Mouse (Mus musculus) midbrain, embryonic 16.5 days (tissue): ENCODE results near the gene Upf2. TPM values are rescaled to one million over a fixed set of nuclear protein-coding genes. Genes with fewer than 3 reads are reported as not detected.
"Not testable (repeated sequence)": the region's sequence is repeated elsewhere in the genome, so short reads cannot be mapped to it uniquely, and the experiment has no call there.

Experiments
- ATAC-seq: fragments of 200-750 bp; cut with Nextera tagmentation; 2 replicates; pipeline ENCODE4 v1.8.0; 2017; ENCODE audit warnings: moderate TSS enrichment
- H3K27ac ChIP-seq: fragments of 300-500 bp; sonication (generic); 2 replicates; pipeline ENCODE4 v1.5.1; 2014; ENCODE audit warnings: mild to moderate bottlenecking, low read length, mixed read lengths
- H3K27me3 ChIP-seq: fragments of 300-500 bp; sonication (generic); 2 replicates; pipeline ENCODE4 v1.6.1; 2014; ENCODE audit warnings: low read depth, low read length, mixed read lengths; ENCODE audit not compliant: control insufficient read depth, insufficient read depth
- H3K36me3 ChIP-seq: fragments of 300-500 bp; sonication (generic); 2 replicates; pipeline ENCODE4 v1.6.1; 2014; ENCODE audit warnings: mild to moderate bottlenecking, low read length, moderate library complexity, mixed read lengths; ENCODE audit not compliant: control insufficient read depth, insufficient read depth
- H3K4me1 ChIP-seq: fragments of 300-500 bp; sonication (generic); 2 replicates; pipeline ENCODE4 v1.6.1; 2014; ENCODE audit warnings: mild to moderate bottlenecking, low read length, mixed read lengths; ENCODE audit not compliant: control insufficient read depth, insufficient read depth
- H3K4me2 ChIP-seq: fragments of 300-500 bp; sonication (generic); 2 replicates; pipeline ENCODE4 v1.6.1; 2014; ENCODE audit warnings: mild to moderate bottlenecking, low read length, mixed read lengths
- H3K4me3 ChIP-seq: fragments of 300-500 bp; sonication (generic); 2 replicates; pipeline ENCODE4 v1.5.1; 2014; ENCODE audit warnings: low read depth, mild to moderate bottlenecking, low read length, moderate library complexity, mixed read lengths
- H3K9ac ChIP-seq: fragments of 300-500 bp; sonication (generic); 2 replicates; pipeline ENCODE4 v1.6.1; 2014; ENCODE audit warnings: low read depth, low read length, mixed read lengths
- H3K9me3 ChIP-seq: fragments of 300-500 bp; sonication (generic); replicated peaks from 2 replicates; pipeline ENCODE4 v1.6.1; 2014; ENCODE audit warnings: mild to moderate bottlenecking, low read length, mixed read lengths; ENCODE audit not compliant: control insufficient read depth, poor library complexity, severe bottlenecking
- WGBS: fragments of 180-500 bp; shearing (Covaris S2); extraction: QIAGEN DNeasy Blood & Tissue Kit; methylation state at CpG from one replicate; pipeline ENCODE4 v1.1.7; 2014; 5-methylcytosine and 5-hydroxymethylcytosine counted together
- polyA plus RNA-seq: library from polyadenylated mRNA; unstranded; fragments of >200 nt; fragmentation: Nextera tagmentation; extraction: Ambion mirVana; gene quantifications from 2 replicates; pipeline ENCODE4 v1.2.1, GENCODE M21; 2015

Gene Upf2
- polyA plus RNA-seq, 1 experiment from 2014 or later: 8.0 TPM

- 1% methylated on average over 36 of the region's 36 CpGs for WGBS
- Histone ChIP-seq H3K4me3 (peak within 1 kb of the TSS; percentile 76), H3K9ac (peak within 1 kb of the TSS; percentile 92), H3K9me3 (no peaks in the 10 kb centered on the region), H3K27me3 (no peaks in the 10 kb centered on the region), H3K4me2 (peak within 1 kb of the TSS; percentile 86), H3K36me3 (no peaks in the 10 kb centered on the region), H3K4me1 (peaks cover 13% of the 10 kb centered on the region; the same call in 1 of the 2 replicates), H3K27ac (peak within 1 kb of the TSS; percentile 61)
- ATAC-seq: peak; percentile 98
Measured at GRCm38 (mm10) chr2:5942416-5943032, 8.7 kb upstream of the Upf2 start, which contains the start of gene Dhtkd1. Gene Dhtkd1 (minus strand): TSS chr2:5942792.

DNA sequence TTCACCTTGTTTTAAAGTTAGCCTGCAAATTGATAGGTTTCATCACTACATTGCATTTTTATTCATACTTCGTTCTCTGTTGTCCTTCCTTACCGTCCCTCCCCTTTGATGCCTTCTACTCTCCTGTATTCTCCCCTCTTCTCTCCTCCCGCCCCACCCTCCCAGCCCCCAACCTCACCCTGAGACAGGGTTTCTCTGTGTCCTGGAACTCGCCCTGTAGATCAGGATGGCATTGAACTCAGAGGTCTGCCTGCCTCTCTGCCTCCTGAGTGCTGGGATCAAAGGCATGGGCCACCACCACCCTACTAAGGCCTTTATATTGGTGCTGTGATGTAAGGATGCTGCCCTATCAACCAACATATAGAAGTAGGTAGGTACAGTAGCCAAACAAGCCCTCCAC is 8.2 kb upstream of the Upf2 start:
- Histone ChIP-seq H3K36me3 (no peaks in the 10 kb centered on the region), H3K27me3 (no peaks in the 10 kb centered on the region), H3K4me1 (peaks cover 13% of the 10 kb centered on the region; the same call in 1 of the 2 replicates), H3K4me3 (peak overlapping the region; percentile 76), H3K9ac (no peak overlapping the region), H3K9me3 (no peaks in the 10 kb centered on the region), H3K27ac (no peak overlapping the region; the same call in 1 of the 2 replicates), H3K4me2 (peak overlapping the region; percentile 86)
- WGBS: 36% methylated on average over 4 of the region's 4 CpGs
- peak; percentile 42; the same call in 1 of the 2 replicates for ATAC-seq

DNA sequence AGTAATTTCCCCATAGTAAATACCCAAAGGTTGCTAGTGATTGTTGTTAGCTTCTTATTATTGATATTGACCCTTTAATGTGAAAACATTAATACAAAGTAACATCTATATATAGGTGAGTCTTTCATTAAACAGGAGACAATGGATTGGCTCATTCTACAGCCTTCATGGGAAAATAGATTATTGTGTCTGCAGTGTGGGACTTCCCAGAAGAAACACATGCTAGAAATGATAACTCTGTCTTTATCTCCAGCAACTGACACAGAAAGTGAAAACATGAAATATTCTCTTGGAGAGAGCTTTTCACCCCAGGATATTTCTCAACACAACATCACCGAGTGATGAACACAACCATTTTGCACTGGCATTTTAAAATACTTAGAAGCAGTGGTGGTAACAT is 5.6 kb upstream of the Upf2 start:
- no peak overlapping the region for H3K9ac ChIP-seq
- WGBS: 97% methylated on average over 1 of the region's 1 CpGs
- H3K4me3 ChIP-seq: no peak overlapping the region
- no peaks in the 10 kb centered on the region for H3K36me3 ChIP-seq
- no peak overlapping the region for H3K27ac ChIP-seq
- H3K4me2 ChIP-seq: no peak overlapping the region
- H3K4me1 ChIP-seq: peaks cover 12% of the 10 kb centered on the region; the same call in 1 of the 2 replicates
- ATAC-seq: no peak
- H3K27me3 ChIP-seq: no peaks in the 10 kb centered on the region
- H3K9me3 ChIP-seq: no peaks in the 10 kb centered on the region

DNA sequence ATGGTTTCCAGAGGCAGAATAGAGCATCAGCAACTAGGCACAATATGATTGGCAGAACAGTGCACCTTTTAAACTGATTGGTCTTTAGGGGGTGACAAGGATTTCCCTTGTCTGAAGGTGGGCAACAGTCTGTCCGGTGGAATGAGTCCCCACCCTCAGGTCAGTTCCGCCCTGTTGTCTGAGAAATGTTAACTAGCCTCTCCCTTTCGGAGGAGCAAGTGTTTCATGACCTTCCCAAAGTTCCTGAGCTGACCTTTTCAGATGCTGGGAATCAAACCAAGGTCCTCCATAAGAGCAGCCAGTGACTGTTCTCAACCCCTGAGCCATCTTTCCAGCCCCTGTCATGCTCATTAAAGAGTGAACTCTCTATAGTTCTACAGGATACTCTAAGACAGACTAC is 4.4 kb upstream of the Upf2 start:
- H3K9me3 ChIP-seq: no peaks in the 10 kb centered on the region
- H3K9ac ChIP-seq: no peak overlapping the region
- 88% methylated on average over 3 of the region's 3 CpGs for WGBS
- peaks cover 10% of the 10 kb centered on the region; the same call in 1 of the 2 replicates for H3K4me1 ChIP-seq
- no peak overlapping the region for H3K4me2 ChIP-seq
- no peak overlapping the region for H3K4me3 ChIP-seq
- ATAC-seq: no peak
- H3K27ac ChIP-seq: no peak overlapping the region
- H3K36me3 ChIP-seq: no peaks in the 10 kb centered on the region
- no peaks in the 10 kb centered on the region for H3K27me3 ChIP-seq

DNA sequence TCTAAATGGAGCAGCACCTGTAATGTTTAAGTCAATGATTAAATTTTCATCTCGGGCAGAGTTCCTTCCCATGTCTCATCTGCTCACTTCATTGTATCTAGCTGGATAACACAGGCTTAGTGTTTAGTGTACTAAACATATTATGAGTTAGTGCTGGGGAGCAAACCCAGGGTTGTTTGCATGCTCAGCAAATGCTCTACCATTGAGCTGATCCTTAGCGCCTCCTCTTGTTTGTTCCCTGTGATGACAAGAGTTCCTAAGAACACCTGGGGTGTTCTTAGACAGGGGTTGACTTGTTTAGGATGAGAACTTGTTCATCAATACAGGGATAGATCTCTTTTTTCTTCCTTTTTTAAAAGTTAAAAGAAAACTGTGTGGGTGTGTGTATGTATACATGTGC is 2.3 kb upstream of the Upf2 start:
- peaks cover 14% of the 10 kb centered on the region for H3K4me1 ChIP-seq
- no peaks in the 10 kb centered on the region for H3K9me3 ChIP-seq
- no peaks in the 10 kb centered on the region for H3K27me3 ChIP-seq
- H3K27ac ChIP-seq: no peak overlapping the region
- no peak overlapping the region for H3K4me3 ChIP-seq
- no peak overlapping the region for H3K9ac ChIP-seq
- ATAC-seq: no peak
- no peaks in the 10 kb centered on the region for H3K36me3 ChIP-seq
- WGBS: 93% methylated on average over 2 of the region's 2 CpGs
- no peak overlapping the region for H3K4me2 ChIP-seq

GRCm38 (mm10) chr2:5949821-5950220 is 1.4 kb upstream of the Upf2 start:
- not testable (repeated sequence) for H3K27ac ChIP-seq, H3K36me3 ChIP-seq, ATAC-seq, H3K27me3 ChIP-seq, H3K4me3 ChIP-seq, H3K9ac ChIP-seq, H3K9me3 ChIP-seq
- 92% methylated on average over 9 of the region's 9 CpGs for WGBS
- peak overlapping the region; percentile 56 for H3K4me2 ChIP-seq
- peaks cover 14% of the 10 kb centered on the region for H3K4me1 ChIP-seq

DNA sequence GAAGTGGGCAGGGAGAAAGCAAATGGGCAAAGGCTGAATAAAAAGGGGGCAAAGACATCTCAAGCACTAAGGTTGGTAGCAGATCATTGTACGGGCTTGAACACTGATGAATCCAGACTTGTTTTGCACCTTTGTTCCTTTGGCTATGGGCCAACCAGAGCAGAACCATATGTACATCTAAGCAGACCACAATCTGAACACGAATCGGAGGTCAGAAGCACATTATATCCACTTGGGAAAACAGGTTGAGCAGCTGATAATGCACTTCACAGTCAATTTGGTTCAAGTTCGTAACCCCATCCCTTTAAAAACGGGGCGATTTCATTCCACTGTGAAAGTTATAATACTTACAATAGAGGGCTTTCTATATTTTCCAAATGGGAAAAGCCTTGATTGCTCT is 964 bp upstream of the Upf2 start:
- H3K4me2 ChIP-seq: peak overlapping the region; percentile 56

GRCm38 (mm10) chr2:5951621-5952211 is 447 bp downstream of the Upf2 start:
- Histone ChIP-seq H3K4me3 (peak overlapping the region; percentile 99), H3K36me3 (no peaks in the 10 kb centered on the region), H3K9ac (peak overlapping the region; percentile 91), H3K4me1 (peaks cover 14% of the 10 kb centered on the region), H3K27me3 (no peaks in the 10 kb centered on the region), H3K4me2 (peak overlapping the region; percentile 97), H3K27ac (peak overlapping the region; percentile 85), H3K9me3 (no peaks in the 10 kb centered on the region)
- no peak; the same call in 1 of the 2 replicates for ATAC-seq
- under 1% methylated on average over 46 of the region's 46 CpGs for WGBS

More for the DNA sequence above, 964 bp upstream of the Upf2 start:
- Histone ChIP-seq H3K9me3 (no peaks in the 10 kb centered on the region), H3K4me1 (peaks cover 14% of the 10 kb centered on the region), H3K27me3 (no peaks in the 10 kb centered on the region), H3K27ac (peak overlapping the region; percentile 85; the same call in 1 of the 2 replicates), H3K9ac (peak overlapping the region; percentile 60), H3K4me3 (peak overlapping the region; percentile 99), H3K36me3 (no peaks in the 10 kb centered on the region)
- 10% methylated on average over 6 of the region's 6 CpGs for WGBS
- no peak for ATAC-seq

GRCm38 (mm10) chr2:5957705-5958104 is 6.4 kb downstream of the Upf2 start:
- H3K27me3 ChIP-seq: no peaks in the 10 kb centered on the region
- H3K4me3 ChIP-seq: no peak overlapping the region
- H3K4me2 ChIP-seq: no peak overlapping the region
- peaks cover under 1% of the 10 kb centered on the region for H3K4me1 ChIP-seq
- peaks cover 15% of the 10 kb centered on the region; the same call in 1 of the 2 replicates for H3K36me3 ChIP-seq
- no peak overlapping the region for H3K27ac ChIP-seq
- 91% methylated on average over 9 of the region's 9 CpGs for WGBS
- H3K9ac ChIP-seq: no peak overlapping the region
- no peak for ATAC-seq
- H3K9me3 ChIP-seq: no peaks in the 10 kb centered on the region
